Mouse (Mus musculus): ENCODE results near the gene Mical2. TPM values are rescaled to one million over a fixed set of nuclear protein-coding genes. Genes with fewer than 3 reads are reported as not detected.
A peak's percentile ranks its signal among the peaks of the same experiment; 100 is the strongest.

Mical2 gene
- polyA plus RNA-seq, 1 experiment from 2014 or later = 1.2 TPM

GRCm38 (mm10) chr7:112390937-112391605 lies 165.4 kb downstream of the Mical2 start:
- Histone ChIP-seq H3K36me3 (ENCODE audit: control insufficient read depth, insufficient read depth, low read length) (no peaks in the 10 kb centered on the region), H3K4me3 (ENCODE audit: low read depth, low read length) (no peak overlapping the region), H3K9me3 (ENCODE audit: control insufficient read depth, low read length) (no peaks in the 10 kb centered on the region), H3K27ac (ENCODE audit: low read depth, low read length) (no peak overlapping the region), H3K9ac (ENCODE audit: low read length) (no peak overlapping the region), H3K27me3 (ENCODE audit: control insufficient read depth, insufficient read depth, low read length) (no peaks in the 10 kb centered on the region), H3K4me1 (ENCODE audit: control insufficient read depth, insufficient read depth, low read length) (peaks cover 17% of the 10 kb centered on the region; the same call in 1 of the 2 replicates), H3K4me2 (no peak overlapping the region)
- no peak for ATAC-seq (ENCODE audit: low FRiP score)
- DNase-seq (ENCODE audit: low spot score, missing footprints) = peak; percentile 83
- 44% methylated on average over 6 of the region's 6 CpGs for WGBS

- Histone ChIP-seq H3K27me3 (ENCODE audit: control insufficient read depth, insufficient read depth, low read length) (no peaks in the 10 kb centered on the region), H3K36me3 (ENCODE audit: control insufficient read depth, insufficient read depth, low read length) (no peaks in the 10 kb centered on the region), H3K27ac (ENCODE audit: low read depth, low read length) (no peak overlapping the region), H3K4me2 (no peak overlapping the region), H3K9ac (ENCODE audit: low read length) (no peak overlapping the region), H3K4me1 (ENCODE audit: control insufficient read depth, insufficient read depth, low read length) (peaks cover 6% of the 10 kb centered on the region), H3K4me3 (ENCODE audit: low read depth, low read length) (no peak overlapping the region), H3K9me3 (ENCODE audit: control insufficient read depth, low read length) (no peaks in the 10 kb centered on the region)
- no peak for DNase-seq (ENCODE audit: low spot score, missing footprints)
- 97% methylated on average over 3 of the region's 3 CpGs for WGBS
- no peak for ATAC-seq (ENCODE audit: low FRiP score)
Observed at GRCm38 (mm10) chr7:112397786-112398185, 172.1 kb downstream of the Mical2 start.

- no peak overlapping the region for H3K27ac ChIP-seq (ENCODE audit: low read depth, low read length)
- H3K9ac ChIP-seq (ENCODE audit: low read length) = no peak overlapping the region
- DNase-seq (ENCODE audit: low spot score, missing footprints) (peak; percentile 87), ATAC-seq (ENCODE audit: low FRiP score) (peak; percentile 82)
- no peak overlapping the region for H3K4me2 ChIP-seq
- no peaks in the 10 kb centered on the region for H3K27me3 ChIP-seq (ENCODE audit: control insufficient read depth, insufficient read depth, low read length)
- H3K4me3 ChIP-seq (ENCODE audit: low read depth, low read length) = no peak overlapping the region
- no peaks in the 10 kb centered on the region for H3K9me3 ChIP-seq (ENCODE audit: control insufficient read depth, low read length)
- H3K36me3 ChIP-seq (ENCODE audit: control insufficient read depth, insufficient read depth, low read length) = no peaks in the 10 kb centered on the region
- peaks cover 6% of the 10 kb centered on the region for H3K4me1 ChIP-seq (ENCODE audit: control insufficient read depth, insufficient read depth, low read length)
- 43% methylated on average over 7 of the region's 7 CpGs for WGBS
Observed at GRCm38 (mm10) chr7:112399425-112400170, 173.9 kb downstream of the Mical2 start.

- DNase-seq (ENCODE audit: low spot score, missing footprints) = peak; percentile 98
Observed at GRCm38 (mm10) chr7:112400175-112400574, 174.5 kb downstream of the Mical2 start.

GRCm38 (mm10) chr7:112405061-112405460 lies 179.4 kb downstream of the Mical2 start:
- Histone ChIP-seq H3K27me3 (ENCODE audit: control insufficient read depth, insufficient read depth, low read length) (no peaks in the 10 kb centered on the region), H3K9me3 (ENCODE audit: control insufficient read depth, low read length) (no peaks in the 10 kb centered on the region), H3K36me3 (ENCODE audit: control insufficient read depth, insufficient read depth, low read length) (no peaks in the 10 kb centered on the region), H3K4me3 (ENCODE audit: low read depth, low read length) (no peak overlapping the region), H3K4me1 (ENCODE audit: control insufficient read depth, insufficient read depth, low read length) (peaks cover under 1% of the 10 kb centered on the region; the same call in 1 of the 2 replicates), H3K4me2 (no peak overlapping the region), H3K27ac (ENCODE audit: low read depth, low read length) (no peak overlapping the region), H3K9ac (ENCODE audit: low read length) (no peak overlapping the region)
- no peak for ATAC-seq (ENCODE audit: low FRiP score)
- no peak for DNase-seq (ENCODE audit: low spot score, missing footprints)
- 82% methylated on average over 2 of the region's 2 CpGs for WGBS

More at GRCm38 (mm10) chr7:112400175-112400574, 174.5 kb downstream of the Mical2 start:
- Histone ChIP-seq H3K27ac (ENCODE audit: low read depth, low read length) (no peak overlapping the region), H3K9ac (ENCODE audit: low read length) (no peak overlapping the region), H3K27me3 (ENCODE audit: control insufficient read depth, insufficient read depth, low read length) (no peaks in the 10 kb centered on the region), H3K4me3 (ENCODE audit: low read depth, low read length) (no peak overlapping the region), H3K4me1 (ENCODE audit: control insufficient read depth, insufficient read depth, low read length) (peaks cover 6% of the 10 kb centered on the region), H3K4me2 (no peak overlapping the region), H3K36me3 (ENCODE audit: control insufficient read depth, insufficient read depth, low read length) (no peaks in the 10 kb centered on the region), H3K9me3 (ENCODE audit: control insufficient read depth, low read length) (no peaks in the 10 kb centered on the region)
- WGBS = 50% methylated on average over 6 of the region's 6 CpGs
- ATAC-seq (ENCODE audit: low FRiP score) = peak; percentile 38; the same call in 1 of the 2 replicates

GRCm38 (mm10) chr7:112405578-112405977 lies 179.9 kb downstream of the Mical2 start:
- Histone ChIP-seq H3K27ac (ENCODE audit: low read depth, low read length) (no peak overlapping the region), H3K27me3 (ENCODE audit: control insufficient read depth, insufficient read depth, low read length) (no peaks in the 10 kb centered on the region), H3K36me3 (ENCODE audit: control insufficient read depth, insufficient read depth, low read length) (no peaks in the 10 kb centered on the region), H3K9me3 (ENCODE audit: control insufficient read depth, low read length) (no peaks in the 10 kb centered on the region), H3K4me2 (no peak overlapping the region), H3K4me1 (ENCODE audit: control insufficient read depth, insufficient read depth, low read length) (no peaks in the 10 kb centered on the region), H3K4me3 (ENCODE audit: low read depth, low read length) (no peak overlapping the region), H3K9ac (ENCODE audit: low read length) (no peak overlapping the region)
- no peak for DNase-seq (ENCODE audit: low spot score, missing footprints)
- no peak for ATAC-seq (ENCODE audit: low FRiP score)
- WGBS = 89% methylated on average over 8 of the region's 8 CpGs

- ATAC-seq (ENCODE audit: low FRiP score) (no peak), DNase-seq (ENCODE audit: low spot score, missing footprints) (no peak)
- Histone ChIP-seq H3K4me1 (ENCODE audit: control insufficient read depth, insufficient read depth, low read length) (no peaks in the 10 kb centered on the region), H3K4me3 (ENCODE audit: low read depth, low read length) (no peak overlapping the region), H3K36me3 (ENCODE audit: control insufficient read depth, insufficient read depth, low read length) (no peaks in the 10 kb centered on the region), H3K9ac (ENCODE audit: low read length) (no peak overlapping the region), H3K9me3 (ENCODE audit: control insufficient read depth, low read length) (no peaks in the 10 kb centered on the region), H3K27ac (ENCODE audit: low read depth, low read length) (no peak overlapping the region), H3K4me2 (no peak overlapping the region), H3K27me3 (ENCODE audit: control insufficient read depth, insufficient read depth, low read length) (no peaks in the 10 kb centered on the region)
- 86% methylated on average over 7 of the region's 7 CpGs for WGBS
Observed at GRCm38 (mm10) chr7:112407597-112407996, 181.9 kb downstream of the Mical2 start.

- no peaks in the 10 kb centered on the region for H3K27me3 ChIP-seq (ENCODE audit: control insufficient read depth, insufficient read depth, low read length)
- H3K4me3 ChIP-seq (ENCODE audit: low read depth, low read length) = no peak overlapping the region
- 81% methylated on average over 3 of the region's 3 CpGs for WGBS
- H3K9me3 ChIP-seq (ENCODE audit: control insufficient read depth, low read length) = no peaks in the 10 kb centered on the region
- no peaks in the 10 kb centered on the region for H3K4me1 ChIP-seq (ENCODE audit: control insufficient read depth, insufficient read depth, low read length)
- DNase-seq (ENCODE audit: low spot score, missing footprints) (no peak), ATAC-seq (ENCODE audit: low FRiP score) (no peak)
- H3K27ac ChIP-seq (ENCODE audit: low read depth, low read length) = no peak overlapping the region
- H3K9ac ChIP-seq (ENCODE audit: low read length) = no peak overlapping the region
- no peak overlapping the region for H3K4me2 ChIP-seq
- H3K36me3 ChIP-seq (ENCODE audit: control insufficient read depth, insufficient read depth, low read length) = no peaks in the 10 kb centered on the region
Observed at GRCm38 (mm10) chr7:112409991-112410390, 184.3 kb downstream of the Mical2 start.

- Histone ChIP-seq H3K4me2 (no peak overlapping the region), H3K9ac (ENCODE audit: low read length) (no peak overlapping the region), H3K4me3 (ENCODE audit: low read depth, low read length) (no peak overlapping the region), H3K27ac (ENCODE audit: low read depth, low read length) (no peak overlapping the region), H3K27me3 (ENCODE audit: control insufficient read depth, insufficient read depth, low read length) (no peaks in the 10 kb centered on the region), H3K4me1 (ENCODE audit: control insufficient read depth, insufficient read depth, low read length) (peaks cover 13% of the 10 kb centered on the region), H3K36me3 (ENCODE audit: control insufficient read depth, insufficient read depth, low read length) (no peaks in the 10 kb centered on the region), H3K9me3 (ENCODE audit: control insufficient read depth, low read length) (no peaks in the 10 kb centered on the region)
- WGBS = 77% methylated on average over 6 of the region's 6 CpGs
- ATAC-seq (ENCODE audit: low FRiP score) (no peak), DNase-seq (ENCODE audit: low spot score, missing footprints) (no peak)
Observed at GRCm38 (mm10) chr7:112413286-112413685, 187.6 kb downstream of the Mical2 start.

All from midbrain, embryonic 11.5 days (tissue).